Mouse (Mus musculus) cerebellum, adult 11-12 months (tissue): ENCODE results near the gene Galnt9.

ENCODE experiments used
- DNase-seq: peaks from one replicate; pipeline ENCODE4 v3.0.0; 2022

Gene Galnt9

DNA sequence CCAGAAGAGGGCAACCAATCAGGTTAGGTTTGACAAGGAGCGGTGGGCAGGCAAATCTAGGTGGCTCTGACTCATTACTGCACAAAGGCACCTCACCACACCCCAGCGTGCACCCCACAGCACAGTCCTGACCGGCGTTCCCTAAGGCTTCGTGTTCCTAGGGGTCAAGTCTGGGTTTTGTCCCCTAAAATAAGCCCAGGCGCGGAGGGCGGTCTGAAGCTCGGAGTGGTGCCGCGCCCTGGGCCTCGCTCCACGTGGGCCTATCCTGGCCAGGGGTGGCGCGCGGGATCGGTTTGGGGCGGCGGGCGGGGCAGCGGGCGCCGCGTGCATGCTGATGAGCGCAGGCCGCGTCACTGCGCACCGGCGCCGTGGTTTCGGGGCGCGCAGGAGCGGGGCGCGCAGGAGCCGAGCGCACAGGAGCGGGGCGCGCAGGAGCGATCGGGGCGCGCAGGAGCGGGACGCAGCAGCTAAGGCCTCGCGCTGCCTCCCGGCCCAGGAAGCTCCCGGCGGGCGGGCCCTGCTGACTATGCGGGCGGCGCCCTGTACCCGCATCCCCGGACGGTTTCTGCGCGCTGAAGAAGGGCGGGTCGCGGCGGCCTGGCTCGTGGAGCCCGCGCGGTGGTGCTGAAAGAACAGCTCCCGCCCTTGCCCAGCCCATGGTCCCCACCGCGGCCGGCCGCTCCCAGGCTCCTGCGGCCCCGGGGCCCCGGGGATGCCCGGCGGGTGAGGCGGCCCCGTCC lies at the start of gene Galnt9:
Gene Galnt9 (plus strand): TSS at position 405 of the 740 bp plus-strand sequence.
- DNase-seq, result peak; percentile 83

DNA sequence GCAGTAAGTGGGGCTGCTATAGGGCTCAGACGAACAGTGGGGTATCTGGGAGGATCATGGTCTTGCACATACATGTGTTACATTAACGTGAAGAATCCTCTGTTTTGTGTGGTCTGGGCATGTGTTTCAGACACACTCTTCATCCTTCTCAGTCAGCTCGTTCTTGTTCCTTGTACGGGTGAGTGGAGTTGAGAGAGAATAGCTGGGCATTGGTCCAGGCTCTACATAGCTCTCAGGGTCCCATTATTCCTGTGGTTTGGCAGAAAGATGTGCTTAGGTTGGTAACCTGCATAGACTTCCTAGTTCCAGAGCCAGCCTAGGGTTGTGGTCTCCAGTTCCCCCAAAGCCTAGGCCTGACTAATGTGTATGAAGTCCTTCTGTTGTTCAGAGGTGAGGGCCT lies 49.8 kb upstream of the Galnt9 start:
- DNase-seq, result no peak

DNA sequence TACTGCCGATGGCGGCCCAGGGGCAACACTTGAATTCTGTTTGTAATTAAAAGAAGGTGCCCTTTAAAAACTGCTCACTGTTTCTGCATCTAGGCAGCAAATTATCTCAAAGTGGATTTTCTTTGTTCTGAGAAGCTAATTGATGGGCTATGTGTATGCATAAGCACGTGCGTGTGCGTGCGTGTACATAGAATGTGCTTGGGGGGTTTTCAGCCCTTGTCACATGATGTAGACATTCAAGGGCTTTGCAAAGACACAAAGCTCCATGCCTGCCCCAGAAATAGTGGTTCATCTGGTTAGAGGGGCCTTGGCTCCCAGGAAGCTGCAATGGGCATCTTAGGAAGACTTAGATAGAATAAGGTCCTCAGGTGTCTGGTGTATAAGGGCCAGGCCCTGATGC lies 49.1 kb upstream of the Galnt9 start:
- no peak for DNase-seq

- peak; percentile 36 for DNase-seq
These were observed 46.6 kb upstream of the Galnt9 start for GRCm38 (mm10) chr5:110497556-110497955.

GRCm38 (mm10) chr5:110498071-110498470 lies 46.1 kb upstream of the Galnt9 start:
- DNase-seq, result no peak

GRCm38 (mm10) chr5:110500233-110500632 lies 43.9 kb upstream of the Galnt9 start:
- DNase-seq, result no peak

- no peak for DNase-seq
These were observed 40.8 kb upstream of the Galnt9 start for GRCm38 (mm10) chr5:110503361-110503760.

GRCm38 (mm10) chr5:110505611-110506294 lies 38.4 kb upstream of the Galnt9 start:
- DNase-seq, result no peak

DNA sequence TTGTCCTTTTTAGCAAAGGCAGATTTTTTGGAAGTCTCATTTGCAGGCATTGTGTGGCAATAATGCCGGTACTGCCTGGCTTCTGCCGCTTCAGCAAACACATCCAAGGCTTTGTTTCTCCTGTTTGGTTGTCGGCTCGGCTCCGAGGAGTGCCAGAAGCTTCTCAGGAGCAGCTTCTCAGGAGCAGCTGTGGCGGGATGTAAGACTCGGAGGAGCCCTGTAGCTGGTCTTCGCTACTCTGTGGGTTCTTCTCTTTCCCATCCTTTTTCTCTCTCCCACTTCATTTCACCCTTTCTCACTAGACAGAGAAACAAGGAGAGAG lies 37.9 kb upstream of the Galnt9 start:
- DNase-seq, result no peak

- peak; percentile 22 for DNase-seq
These were observed 37.3 kb upstream of the Galnt9 start for GRCm38 (mm10) chr5:110506856-110507255.

- no peak for DNase-seq
These were observed 36.2 kb upstream of the Galnt9 start for GRCm38 (mm10) chr5:110507943-110508342.

DNA sequence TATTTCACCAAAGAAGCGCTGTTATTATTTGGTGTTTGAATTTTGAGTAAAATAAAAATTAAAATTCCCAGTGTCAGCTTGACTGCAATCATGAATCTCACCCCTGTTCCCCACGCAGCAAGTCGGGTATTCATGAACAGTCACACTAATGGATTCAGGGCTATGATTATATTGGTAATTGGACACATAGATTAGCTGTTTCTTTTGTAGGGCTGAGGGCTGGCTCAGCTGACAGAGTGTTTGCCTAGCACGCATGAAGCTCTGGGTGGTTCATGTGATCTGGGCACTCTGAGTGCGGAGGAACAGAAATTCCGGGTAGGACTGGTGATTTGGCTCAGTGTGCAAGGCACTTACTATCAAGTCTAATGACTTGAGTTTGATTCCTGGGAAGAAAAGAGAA lies 33.8 kb upstream of the Galnt9 start:
- no peak for DNase-seq

DNA sequence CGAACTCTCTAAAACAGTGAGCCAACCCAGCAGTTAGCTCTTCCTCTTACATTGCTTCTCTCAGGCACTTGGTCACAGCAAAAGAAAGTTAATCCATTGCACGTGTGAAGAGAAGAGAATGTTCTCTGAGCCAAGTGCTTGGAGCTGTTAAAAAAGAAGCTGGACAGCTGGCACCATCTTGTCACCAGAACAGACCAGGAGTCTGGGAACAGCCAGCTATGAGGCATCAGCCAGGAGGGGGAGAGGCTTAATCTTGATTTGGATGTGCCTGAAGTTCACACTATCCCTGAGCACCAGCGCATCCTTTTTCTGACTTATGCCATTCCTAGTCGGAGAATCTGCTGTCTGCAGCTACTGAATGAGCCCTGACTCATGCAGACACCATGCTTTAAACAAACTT lies 30.4 kb upstream of the Galnt9 start:
- no peak for DNase-seq

DNA sequence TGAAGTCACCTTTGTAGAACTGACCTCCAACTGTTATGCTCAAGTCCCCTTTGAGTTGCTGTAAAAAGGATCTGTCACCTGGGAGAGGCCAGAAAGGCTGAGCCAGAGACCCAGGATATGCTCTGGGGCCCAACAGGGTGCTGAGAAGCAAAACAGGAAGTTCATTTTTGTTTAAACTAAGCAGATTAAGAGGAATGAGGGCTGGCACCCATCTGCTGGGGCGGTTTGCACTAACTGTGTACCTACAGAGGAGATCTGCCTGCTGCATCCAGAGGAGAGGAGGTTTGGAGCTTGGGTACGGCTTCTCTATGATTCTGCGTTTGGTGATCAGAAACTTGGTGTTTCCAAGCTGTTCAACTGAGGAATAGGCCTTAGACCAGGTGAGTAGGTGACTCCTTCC lies 29.5 kb upstream of the Galnt9 start:
- no peak for DNase-seq

- peak; percentile 66 for DNase-seq
These were observed 27.8 kb upstream of the Galnt9 start for GRCm38 (mm10) chr5:110516390-110516789.

GRCm38 (mm10) chr5:110518086-110518783 lies 25.9 kb upstream of the Galnt9 start:
- DNase-seq, result no peak

GRCm38 (mm10) chr5:110520974-110521373 lies 23.2 kb upstream of the Galnt9 start:
- no peak for DNase-seq

- no peak for DNase-seq
These were observed 22.3 kb upstream of the Galnt9 start for GRCm38 (mm10) chr5:110521822-110522221.

DNA sequence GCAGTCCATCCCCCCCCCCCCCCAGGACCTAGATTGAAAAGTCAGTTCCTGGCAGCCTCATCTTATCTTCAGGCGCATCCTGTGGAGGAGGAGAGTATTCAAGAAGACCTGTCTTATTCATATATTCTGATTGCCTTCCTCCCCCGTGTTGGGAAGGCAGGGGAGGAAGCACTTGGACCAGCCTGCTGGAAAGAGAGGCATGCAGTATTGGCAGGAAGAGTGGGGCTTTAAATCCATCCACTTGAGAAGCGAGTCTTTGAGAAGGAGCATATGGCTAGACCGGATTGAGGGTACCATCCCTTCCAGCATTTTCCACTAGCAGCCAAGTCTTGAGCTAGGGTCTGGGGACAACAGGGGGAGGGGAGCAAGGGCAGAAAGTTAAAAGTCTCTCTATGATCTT lies 20.9 kb upstream of the Galnt9 start:
- DNase-seq, result no peak

- DNase-seq, result no peak
These were observed 18.5 kb upstream of the Galnt9 start for GRCm38 (mm10) chr5:110525701-110526100.

DNA sequence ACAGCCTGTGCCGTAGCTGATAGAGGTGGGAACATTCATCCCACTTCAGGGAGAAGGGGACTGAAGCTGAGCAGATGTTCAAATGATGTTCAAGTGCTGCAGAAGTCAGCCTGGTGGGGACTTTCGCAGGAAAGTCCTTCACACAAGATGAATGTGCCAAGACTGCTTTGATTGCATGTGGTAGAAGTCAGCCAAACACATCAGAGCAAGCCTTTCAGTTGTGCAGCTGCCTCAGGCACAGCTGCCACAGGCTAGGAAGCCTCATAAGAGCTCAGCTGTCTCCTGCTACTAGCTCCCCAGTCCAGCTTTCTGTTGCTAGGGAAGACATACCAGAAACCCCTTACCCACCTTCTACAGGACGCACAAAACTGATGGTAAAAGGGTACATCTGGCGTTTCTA lies 17.6 kb upstream of the Galnt9 start:
- DNase-seq, result no peak

- no peak for DNase-seq
These were observed 13.1 kb upstream of the Galnt9 start for GRCm38 (mm10) chr5:110531091-110531490.

GRCm38 (mm10) chr5:110534402-110534801 lies 9.8 kb upstream of the Galnt9 start:
- no peak for DNase-seq

DNA sequence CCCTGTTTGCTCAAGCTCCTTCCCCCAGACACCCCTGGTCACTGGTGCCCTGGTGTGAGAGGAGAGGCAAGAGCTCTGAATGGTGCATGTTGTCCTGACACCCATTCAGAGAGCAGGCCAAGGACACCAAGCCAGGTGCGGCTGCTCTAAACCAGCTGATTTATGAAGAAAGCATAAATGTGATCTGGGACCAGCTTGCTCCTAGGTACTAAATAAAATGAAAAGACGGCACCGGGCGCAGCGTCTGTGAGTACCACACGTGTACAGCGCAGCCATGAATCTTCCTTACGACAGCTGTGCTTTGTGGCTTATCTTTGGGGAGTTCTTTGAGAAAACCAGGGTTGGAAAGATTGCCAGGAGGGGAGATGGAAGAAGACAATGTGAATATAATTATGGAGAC lies 8.2 kb upstream of the Galnt9 start:
- no peak for DNase-seq
